Mouse (Mus musculus): ENCODE measurements around the gene Syngr1. TPM values are rescaled to one million over a fixed set of nuclear protein-coding genes. Genes with fewer than 3 reads are reported as not detected.

Gene Syngr1
- polyA plus RNA-seq, 1 experiment from 2014 or later = 7.0 TPM

- no peak overlapping the region for H3K4me3 ChIP-seq
- DNase-seq (ENCODE audit: low spot score) = no peak
- no peaks in the 10 kb centered on the region for H3K27me3 ChIP-seq (replicated peaks; ENCODE audit: low read depth, poor library complexity, severe bottlenecking)
- 79% methylated on average over 6 of the region's 6 CpGs for WGBS
- H3K36me3 ChIP-seq (replicated peaks) = peaks cover 86% of the 10 kb centered on the region
- H3K9me3 ChIP-seq = peaks cover 11% of the 10 kb centered on the region; the same call in 1 of the 2 replicates
- no peak overlapping the region for H3K27ac ChIP-seq (replicated peaks)
- H3K4me1 ChIP-seq = no peaks in the 10 kb centered on the region
Observed at GRCm38 (mm10) chr15:80146153-80146552, 55.0 kb downstream of the Syngr1 start.

- H3K9me3 ChIP-seq = peaks cover 2% of the 10 kb centered on the region; the same call in 1 of the 2 replicates
- DNase-seq (ENCODE audit: low spot score) = no peak
- H3K27ac ChIP-seq (replicated peaks) = no peak overlapping the region
- H3K4me3 ChIP-seq = no peak overlapping the region
- H3K4me1 ChIP-seq = no peaks in the 10 kb centered on the region
- peaks cover 86% of the 10 kb centered on the region for H3K36me3 ChIP-seq (replicated peaks)
- no peaks in the 10 kb centered on the region for H3K27me3 ChIP-seq (replicated peaks; ENCODE audit: low read depth, poor library complexity, severe bottlenecking)
- WGBS = 91% methylated on average over 14 of the region's 14 CpGs
Observed at GRCm38 (mm10) chr15:80147090-80147489, 56.0 kb downstream of the Syngr1 start.

GRCm38 (mm10) chr15:80147511-80147910, 56.4 kb downstream of the Syngr1 start:
- no peak for DNase-seq (ENCODE audit: low spot score)
- Histone ChIP-seq H3K4me3 (no peak overlapping the region), H3K27me3 (replicated peaks; ENCODE audit: low read depth, poor library complexity, severe bottlenecking) (no peaks in the 10 kb centered on the region), H3K9me3 (no peaks in the 10 kb centered on the region), H3K27ac (replicated peaks) (no peak overlapping the region), H3K4me1 (peaks cover under 1% of the 10 kb centered on the region; the same call in 1 of the 2 replicates), H3K36me3 (replicated peaks) (peaks cover 86% of the 10 kb centered on the region)
- WGBS = 85% methylated on average over 5 of the region's 5 CpGs

GRCm38 (mm10) chr15:80148565-80148964, 57.4 kb downstream of the Syngr1 start:
- H3K36me3 ChIP-seq (replicated peaks) = peaks cover 86% of the 10 kb centered on the region
- H3K9me3 ChIP-seq = no peaks in the 10 kb centered on the region
- 91% methylated on average over 8 of the region's 8 CpGs for WGBS
- H3K4me1 ChIP-seq = peaks cover 7% of the 10 kb centered on the region
- no peak overlapping the region for H3K27ac ChIP-seq (replicated peaks)
- H3K4me3 ChIP-seq = no peak overlapping the region
- no peaks in the 10 kb centered on the region for H3K27me3 ChIP-seq (replicated peaks; ENCODE audit: low read depth, poor library complexity, severe bottlenecking)
- DNase-seq (ENCODE audit: low spot score) = no peak

GRCm38 (mm10) chr15:80149517-80149916, 58.4 kb downstream of the Syngr1 start:
- Histone ChIP-seq H3K36me3 (replicated peaks) (peaks cover 86% of the 10 kb centered on the region), H3K27me3 (replicated peaks; ENCODE audit: low read depth, poor library complexity, severe bottlenecking) (no peaks in the 10 kb centered on the region), H3K4me1 (peaks cover 7% of the 10 kb centered on the region), H3K27ac (replicated peaks) (no peak overlapping the region), H3K4me3 (no peak overlapping the region), H3K9me3 (no peaks in the 10 kb centered on the region)
- WGBS = 92% methylated on average over 7 of the region's 7 CpGs
- no peak for DNase-seq (ENCODE audit: low spot score)

GRCm38 (mm10) chr15:80152663-80153062, 61.5 kb downstream of the Syngr1 start:
- WGBS = 87% methylated on average over 10 of the region's 10 CpGs
- Histone ChIP-seq H3K27me3 (replicated peaks; ENCODE audit: low read depth, poor library complexity, severe bottlenecking) (no peaks in the 10 kb centered on the region), H3K27ac (replicated peaks) (no peak overlapping the region), H3K4me1 (peaks cover 14% of the 10 kb centered on the region), H3K4me3 (no peak overlapping the region), H3K36me3 (replicated peaks) (peaks cover 100% of the 10 kb centered on the region), H3K9me3 (no peaks in the 10 kb centered on the region)
- DNase-seq (ENCODE audit: low spot score) = no peak

- DNase-seq (ENCODE audit: low spot score) = no peak
- peaks cover 100% of the 10 kb centered on the region for H3K36me3 ChIP-seq (replicated peaks)
- H3K9me3 ChIP-seq = no peaks in the 10 kb centered on the region
- H3K27ac ChIP-seq (replicated peaks) = no peak overlapping the region
- no peaks in the 10 kb centered on the region for H3K27me3 ChIP-seq (replicated peaks; ENCODE audit: low read depth, poor library complexity, severe bottlenecking)
- H3K4me1 ChIP-seq = peaks cover 25% of the 10 kb centered on the region
- 81% methylated on average over 11 of the region's 11 CpGs for whole genome bisulfite sequencing
- no peak overlapping the region for H3K4me3 ChIP-seq
Observed at GRCm38 (mm10) chr15:80153757-80154156, 62.6 kb downstream of the Syngr1 start.

- H3K27me3 ChIP-seq (replicated peaks; ENCODE audit: low read depth, poor library complexity, severe bottlenecking) = no peaks in the 10 kb centered on the region
- peaks cover 100% of the 10 kb centered on the region for H3K36me3 ChIP-seq (replicated peaks)
- H3K9me3 ChIP-seq = no peaks in the 10 kb centered on the region
- H3K4me1 ChIP-seq = peaks cover 45% of the 10 kb centered on the region
- no peak for DNase-seq (ENCODE audit: low spot score)
- no peak overlapping the region for H3K4me3 ChIP-seq
- H3K27ac ChIP-seq (replicated peaks) = 0 out of 2 replicates have a peak overlapping the region, but pooled peaks have one; percentile 14
- 91% methylated on average over 8 of the region's 8 CpGs for WGBS
Observed at GRCm38 (mm10) chr15:80155707-80156106, 64.6 kb downstream of the Syngr1 start.

GRCm38 (mm10) chr15:80157197-80157943, 66.2 kb downstream of the Syngr1 start:
- no peak overlapping the region for H3K4me3 ChIP-seq

GRCm38 (mm10) chr15:80158001-80158706, 67.0 kb downstream of the Syngr1 start:
- Histone ChIP-seq H3K27ac (replicated peaks) (peak overlapping the region; percentile 87), H3K9me3 (no peaks in the 10 kb centered on the region), H3K27me3 (replicated peaks; ENCODE audit: low read depth, poor library complexity, severe bottlenecking) (no peaks in the 10 kb centered on the region), H3K4me1 (peaks cover 50% of the 10 kb centered on the region), H3K4me3 (0 out of 2 replicates have a peak overlapping the region, but pooled peaks have one; percentile 11), H3K36me3 (replicated peaks) (peaks cover 100% of the 10 kb centered on the region)
- WGBS = 58% methylated on average over 5 of the region's 5 CpGs
- DNase-seq (ENCODE audit: low spot score) = no peak

More at GRCm38 (mm10) chr15:80157197-80157943, 66.2 kb downstream of the Syngr1 start:
- peaks cover 100% of the 10 kb centered on the region for H3K36me3 ChIP-seq (replicated peaks)
- peaks cover 52% of the 10 kb centered on the region for H3K4me1 ChIP-seq
- no peak for DNase-seq (ENCODE audit: low spot score)
- H3K27me3 ChIP-seq (replicated peaks; ENCODE audit: low read depth, poor library complexity, severe bottlenecking) = no peaks in the 10 kb centered on the region
- H3K9me3 ChIP-seq = no peaks in the 10 kb centered on the region
- WGBS = 93% methylated on average over 22 of the region's 22 CpGs
- peak overlapping the region; percentile 87; the same call in 1 of the 2 replicates for H3K27ac ChIP-seq (replicated peaks)

GRCm38 (mm10) chr15:80158707-80159090, 67.6 kb downstream of the Syngr1 start:
- H3K27ac ChIP-seq (replicated peaks) = peak overlapping the region; percentile 87
- WGBS = 49% methylated on average over 4 of the region's 4 CpGs
- H3K36me3 ChIP-seq (replicated peaks) = peaks cover 98% of the 10 kb centered on the region

GRCm38 (mm10) chr15:80159286-80159901, 68.3 kb downstream of the Syngr1 start:
- Histone ChIP-seq H3K4me1 (peaks cover 50% of the 10 kb centered on the region), H3K4me3 (peak overlapping the region; percentile 32; the same call in 1 of the 2 replicates), H3K9me3 (no peaks in the 10 kb centered on the region), H3K27me3 (replicated peaks; ENCODE audit: low read depth, poor library complexity, severe bottlenecking) (no peaks in the 10 kb centered on the region), H3K27ac (replicated peaks) (peak overlapping the region; percentile 87), H3K36me3 (replicated peaks) (peaks cover 91% of the 10 kb centered on the region)
- peak; percentile 86 for DNase-seq (ENCODE audit: low spot score)
- 22% methylated on average over 8 of the region's 8 CpGs for WGBS

More at GRCm38 (mm10) chr15:80158707-80159090, 67.6 kb downstream of the Syngr1 start:
- peak; percentile 20 for DNase-seq (ENCODE audit: low spot score)
- Histone ChIP-seq H3K4me3 (0 out of 2 replicates have a peak overlapping the region, but pooled peaks have one; percentile 11), H3K9me3 (no peaks in the 10 kb centered on the region), H3K4me1 (peaks cover 50% of the 10 kb centered on the region), H3K27me3 (replicated peaks; ENCODE audit: low read depth, poor library complexity, severe bottlenecking) (no peaks in the 10 kb centered on the region)

Measured in embryonic facial prominence, embryonic 10.5 days (tissue).